Mouse (Mus musculus) erythroblast, adult 5-6 weeks (primary cell): Measurements from ENCODE around the gene Itgb1bp1. TPM values are rescaled to one million over a fixed set of nuclear protein-coding genes. Genes with fewer than 3 reads are reported as not detected.

Source experiments
- ATAC-seq: replicated peaks from 2 replicates; pipeline ENCODE4 v1.8.0; 2016; ENCODE audit warnings: moderate number of reproducible peaks, mild to moderate bottlenecking, moderate TSS enrichment, inconsistent platforms; ENCODE audit not compliant: poor library complexity, low FRiP score, severe bottlenecking
- total RNA-seq, 2 experiments: library from RNA; stranded (forward) in 1 of 2; stranded (reverse) in 1 of 2; fragments of 150-400 nt in 1 of 2; fragments of 200-764, 138-1000 nt in 1 of 2; gene quantifications; 2 replicates each; pipeline versions ENCODE4 v1.2.3 to v1.2.4; 2015 to 2017; ENCODE audit warnings: low replicate concordance in 2 of 2

Gene Itgb1bp1
- total RNA-seq, 2 experiments from 2014 or later: 6.8 to 14.0 TPM

DNA sequence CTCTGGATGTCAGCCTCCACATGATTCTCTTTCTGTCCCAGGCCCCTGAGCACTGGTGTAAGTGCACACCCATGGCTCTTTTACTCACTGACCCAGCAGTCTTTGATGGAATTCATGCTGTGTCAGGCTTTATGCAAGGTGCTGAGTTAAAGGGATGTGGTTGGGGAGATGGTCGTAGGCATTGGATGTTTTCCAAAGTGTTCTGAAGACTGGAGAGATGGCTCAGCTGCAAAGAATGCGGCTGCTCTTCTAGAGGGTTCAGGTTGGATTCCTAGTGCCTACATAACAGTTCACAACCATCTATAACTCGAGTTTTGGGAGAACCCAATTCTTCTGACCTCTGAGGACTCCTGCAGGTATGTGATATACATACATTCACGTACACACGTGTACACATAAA is 78.7 kb downstream of the Itgb1bp1 start:
- no peak for ATAC-seq

DNA sequence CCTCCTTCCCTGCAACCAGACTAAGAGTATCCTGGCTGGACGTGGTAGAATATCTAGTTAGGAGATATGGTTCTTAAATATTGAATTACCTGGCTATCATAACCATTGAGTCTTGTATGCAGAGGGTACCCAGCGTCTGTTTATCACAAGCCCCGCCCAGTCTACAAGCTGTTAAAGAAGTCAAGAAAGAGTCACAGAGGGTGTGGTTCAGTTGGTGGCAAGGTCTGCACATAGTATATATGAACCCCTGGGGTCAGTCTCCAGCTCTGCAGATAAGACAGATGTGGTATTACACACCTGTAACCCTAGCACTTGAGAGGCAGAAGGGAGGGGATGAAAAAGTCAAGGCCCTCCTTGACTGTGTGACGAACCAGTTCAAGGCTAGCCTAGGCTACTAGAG is 80.3 kb downstream of the Itgb1bp1 start:
- ATAC-seq: no peak

DNA sequence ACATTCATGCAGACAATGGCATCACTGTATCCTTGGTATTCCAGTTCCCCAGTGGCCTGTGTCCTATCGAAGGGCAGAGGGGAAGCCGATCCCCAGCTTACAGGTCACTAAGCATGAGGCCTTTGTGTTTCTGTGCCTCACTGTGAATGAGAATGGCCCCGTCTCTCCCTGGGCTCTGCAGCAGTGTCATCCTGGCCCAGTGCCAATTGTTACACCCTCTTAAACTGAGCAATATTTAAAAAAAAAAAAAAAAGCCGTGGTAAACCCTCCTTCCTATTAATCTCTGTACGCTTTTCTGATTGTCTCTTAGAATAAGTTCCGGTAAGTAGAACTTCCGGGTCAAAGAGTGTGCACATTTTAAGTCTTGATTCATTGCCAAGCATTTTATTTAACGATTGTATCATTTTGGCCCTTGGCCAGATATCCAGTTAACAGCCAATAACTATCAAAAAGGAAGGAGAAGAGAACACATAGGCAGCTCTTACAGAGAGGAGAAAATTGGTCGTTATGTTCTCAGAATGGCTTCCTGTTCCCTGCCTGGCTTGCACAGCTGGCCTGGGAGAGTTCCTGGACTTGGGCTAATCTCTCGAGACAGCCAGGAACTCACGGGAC is 81.3 kb downstream of the Itgb1bp1 start:
- ATAC-seq: peak; percentile 70

DNA sequence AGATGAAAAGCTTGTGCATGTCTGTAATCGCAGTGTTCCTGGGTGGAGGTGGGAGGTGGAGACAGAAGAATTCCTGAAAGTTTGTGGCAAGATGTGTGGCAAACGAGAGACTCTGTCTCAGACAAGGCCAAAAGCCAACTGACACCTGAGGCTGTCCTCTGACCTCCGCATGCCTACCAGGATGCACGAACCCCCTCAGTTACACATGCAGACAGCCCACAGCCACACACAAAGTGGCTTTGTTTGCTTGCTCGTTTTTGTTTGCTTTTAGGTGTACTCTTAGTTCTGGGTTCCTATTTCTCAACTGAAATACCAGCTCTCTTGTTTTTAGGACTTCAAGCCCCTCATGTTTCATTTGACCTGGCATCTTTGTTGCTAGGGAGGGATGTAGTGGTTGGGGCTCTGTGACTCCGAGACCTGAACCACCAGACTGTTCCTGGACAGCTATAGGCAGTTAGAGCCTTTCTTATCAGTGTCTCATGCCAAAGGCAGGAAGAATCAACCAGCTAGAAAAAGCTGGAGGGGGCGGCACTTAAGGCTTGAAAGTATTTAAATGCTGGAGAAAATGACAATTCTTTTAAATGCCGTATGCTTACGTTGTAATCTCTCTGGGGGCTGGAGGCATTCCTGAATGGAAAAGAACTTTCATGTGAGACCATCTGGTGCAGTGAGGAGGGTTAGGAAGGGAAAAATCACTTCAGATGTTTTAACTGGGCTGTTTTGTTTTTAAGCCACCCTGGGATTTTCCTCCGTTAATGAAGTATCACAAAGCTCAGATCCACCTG is 84.4 kb downstream of the Itgb1bp1 start:
- no peak for ATAC-seq

DNA sequence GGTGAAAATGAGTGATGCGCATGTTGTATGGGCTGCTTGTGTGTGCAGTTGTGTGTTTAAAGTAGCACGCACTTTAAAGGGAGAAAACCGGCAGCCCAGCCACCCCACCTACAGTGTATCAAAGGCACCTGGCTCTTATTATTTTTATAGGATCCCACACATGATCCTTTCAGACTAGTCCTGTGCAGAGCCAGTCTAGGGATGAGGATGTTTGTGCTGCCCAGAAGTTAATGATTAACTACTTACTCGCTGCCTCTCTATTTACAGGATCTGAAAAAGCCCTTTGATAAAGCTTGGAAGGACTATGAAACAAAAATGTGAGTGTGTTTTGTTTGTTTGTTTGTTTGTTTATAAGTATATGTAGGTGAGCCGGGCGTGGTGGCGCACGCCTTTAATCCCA is 85.5 kb downstream of the Itgb1bp1 start:
- no peak for ATAC-seq

DNA sequence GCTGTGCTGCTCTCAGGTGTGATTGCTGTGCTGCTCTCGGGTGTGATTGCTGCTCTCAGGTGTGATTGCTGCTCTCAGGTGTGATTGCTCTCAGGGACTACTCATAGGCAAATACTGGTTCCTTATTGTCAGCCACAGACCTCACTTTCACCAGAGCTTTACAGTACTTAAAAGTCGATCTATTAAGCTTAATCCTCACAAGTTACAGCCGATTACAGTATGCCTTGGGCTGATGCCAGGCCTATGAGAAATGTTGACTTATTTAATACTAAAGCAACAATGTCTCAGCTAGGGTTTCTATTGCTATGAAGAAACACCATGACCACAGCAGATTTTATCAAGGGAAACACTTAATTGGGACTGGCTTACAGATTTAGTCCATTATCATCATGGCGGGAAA is 89.7 kb downstream of the Itgb1bp1 start:
- no peak for ATAC-seq

DNA sequence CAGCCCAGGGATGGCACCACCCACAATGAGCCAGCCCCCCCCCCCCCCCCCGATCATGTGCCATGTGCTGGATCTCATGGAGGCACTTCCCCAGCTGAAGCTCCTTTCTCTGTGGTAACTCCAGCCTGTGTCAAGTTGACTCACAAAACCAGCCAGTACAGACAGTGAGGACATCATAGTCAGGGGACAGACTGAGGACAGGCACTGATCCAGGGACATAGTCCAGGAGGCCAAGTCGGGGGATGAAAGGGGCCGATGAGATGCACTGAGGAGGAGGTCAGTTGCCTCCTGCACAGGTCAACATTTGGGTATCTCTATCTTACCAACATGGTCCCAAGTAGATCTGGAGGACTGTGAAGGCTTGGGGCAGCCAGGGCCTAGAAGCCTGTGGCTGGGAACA is 90.6 kb downstream of the Itgb1bp1 start:
- ATAC-seq: no peak

DNA sequence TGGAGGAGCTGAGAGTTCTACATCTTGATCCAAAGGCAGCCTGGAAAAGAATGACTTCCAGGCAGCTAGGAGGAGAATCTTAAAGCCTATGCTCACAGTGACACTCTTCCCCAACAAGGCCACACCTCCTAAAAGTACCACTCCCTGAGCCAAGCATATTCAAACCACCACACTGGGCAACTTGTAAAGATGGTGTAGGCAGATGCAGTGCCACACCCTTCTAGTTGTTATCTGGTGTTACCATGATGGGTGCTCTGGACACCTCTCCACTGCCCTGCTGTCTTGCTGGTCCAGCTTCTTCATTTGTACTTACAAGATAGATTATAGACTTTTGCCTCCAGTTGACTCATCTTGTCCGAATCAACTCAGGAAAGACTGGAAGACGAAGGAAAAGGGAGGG is 94.5 kb downstream of the Itgb1bp1 start:
- ATAC-seq: peak; percentile 74

Other genes with a start within 250 kb of the Itgb1bp1 start
- 43.8 and 52.7 TPM in 2 replicates for gene Cpsf3, start 893 bp downstream of the Itgb1bp1 start, total RNA-seq (2015; ENCODE audit: low replicate concordance)
- gene Cpsf3, start 893 bp downstream of the Itgb1bp1 start, total RNA-seq (2017; ENCODE audit: low replicate concordance): 11.8 and 19.7 TPM in 2 replicates
- gene Iah1, start 30.1 kb upstream of the Itgb1bp1 start, total RNA-seq (2015; ENCODE audit: low replicate concordance): 11.1 and 15.9 TPM in 2 replicates
- gene Iah1, start 30.1 kb upstream of the Itgb1bp1 start, total RNA-seq (2017; ENCODE audit: low replicate concordance): 5.4 and 7.3 TPM in 2 replicates
- 9.4 and 15.2 TPM in 2 replicates for gene Adam17, start 87.3 kb upstream of the Itgb1bp1 start, total RNA-seq (2015; ENCODE audit: low replicate concordance)
- gene Adam17, start 87.3 kb upstream of the Itgb1bp1 start, total RNA-seq (2017; ENCODE audit: low replicate concordance): 14.1 and 22.7 TPM in 2 replicates
- 85.9 and 98.8 TPM in 2 replicates for gene Ywhaq, start 131.4 kb upstream of the Itgb1bp1 start, total RNA-seq (2015; ENCODE audit: low replicate concordance)
- gene Ywhaq, start 131.4 kb upstream of the Itgb1bp1 start, total RNA-seq (2017; ENCODE audit: low replicate concordance): 39.9 and 44.0 TPM in 2 replicates